Mouse (Mus musculus) liver, embryonic 14.5 days (tissue): ENCODE measurements around the gene Gucd1. TPM values are rescaled to one million over a fixed set of nuclear protein-coding genes. Genes with fewer than 3 reads are reported as not detected.

ENCODE experiments used
- ATAC-seq: fragments of 200-750 bp; cut with Nextera tagmentation; 2 replicates; pipeline ENCODE4 v1.8.0; 2017; ENCODE audit warnings: moderate number of reproducible peaks, mild to moderate bottlenecking, moderate library complexity; ENCODE audit not compliant: insufficient read depth
- DNase-seq, 3 experiments: peaks; one replicate each; pipeline ENCODE4 v3.0.0-alpha.2; 2012 to 2013; ENCODE audit warnings: low read depth in 3 of 3, low spot score in 3 of 3
- H3K27ac ChIP-seq: fragments of 300-500 bp; sonication (generic); 2 replicates; pipeline ENCODE4 v1.5.1; 2014; ENCODE audit warnings: moderate library complexity, mild to moderate bottlenecking, control low read depth, inconsistent platforms
- H3K27me3 ChIP-seq: fragments of 300-500 bp; sonication (generic); 2 replicates; pipeline ENCODE4 v1.6.1; 2014; ENCODE audit warnings: mild to moderate bottlenecking, low read length, moderate library complexity; ENCODE audit not compliant: control insufficient read depth, insufficient read depth
- H3K36me3 ChIP-seq: fragments of 300-500 bp; sonication (generic); replicated peaks from 2 replicates; pipeline ENCODE4 v1.6.1; 2014; ENCODE audit warnings: low read depth; ENCODE audit not compliant: control insufficient read depth, insufficient read depth
- H3K4me1 ChIP-seq, 2 experiments: fragments of 200-500 bp in 1 of 2; fragments of 300-500 bp in 1 of 2; sonication (generic) in 1 of 2; replicated peaks; 2 replicates each; pipeline ENCODE4 v1.6.1; 2012 to 2014; ENCODE audit warnings: antibody characterized with exemption in 1 of 2, inconsistent platforms in 1 of 2, low read length in 1 of 2; ENCODE audit not compliant: control insufficient read depth in 2 of 2, insufficient read depth in 2 of 2
- H3K4me2 ChIP-seq: fragments of 300-500 bp; sonication (generic); 2 replicates; pipeline ENCODE4 v1.6.1; 2014; ENCODE audit warnings: low read depth, mild to moderate bottlenecking, control low read depth, moderate library complexity
- H3K4me3 ChIP-seq, 2 experiments: fragments of 200-500 bp in 1 of 2; fragments of 300-500 bp in 1 of 2; sonication (generic) in 1 of 2; 2 replicates each; pipeline ENCODE4 v1.5.1; 2012 to 2014; ENCODE audit warnings: low read depth in 2 of 2, low read length in 2 of 2, mild to moderate bottlenecking in 2 of 2, control low read depth in 1 of 2, inconsistent platforms in 1 of 2, moderate library complexity in 1 of 2; ENCODE audit not compliant: insufficient read depth in 1 of 2
- H3K9ac ChIP-seq: fragments of 300-500 bp; sonication (generic); replicated peaks from 2 replicates; pipeline ENCODE4 v1.6.1; 2014; ENCODE audit warnings: mild to moderate bottlenecking, control low read depth, moderate library complexity
- H3K9me3 ChIP-seq: fragments of 300-500 bp; sonication (generic); 2 replicates; pipeline ENCODE4 v1.6.1; 2016; ENCODE audit warnings: low read length, mixed read lengths; ENCODE audit not compliant: control insufficient read depth
- CTCF ChIP-seq: IDR thresholded peaks from 2 replicates; pipeline ENCODE4 v1.5.1; 2016; ENCODE audit warnings: antibody characterized with exemption, low read depth, control low read depth
- EP300 ChIP-seq: IDR thresholded peaks from 2 replicates; pipeline ENCODE4 v1.6.1; 2016; ENCODE audit warnings: antibody characterized with exemption, low read depth
- WGBS: fragments of 180-500 bp; shearing (Covaris S2); extraction: QIAGEN DNeasy Blood & Tissue Kit; methylation state at CpG from one replicate; pipeline ENCODE4 v1.1.7; 2014; ENCODE audit not compliant: insufficient replicate concordance; 5-methylcytosine and 5-hydroxymethylcytosine counted together
- polyA plus RNA-seq, 2 experiments: library from polyadenylated mRNA; depleted of rRNA in 1 of 2; stranded (reverse) in 1 of 2; unstranded in 1 of 2; fragments of >200 nt; fragmentation: Nextera tagmentation in 1 of 2; extraction: Ambion mirVana in 1 of 2; gene quantifications; 2 replicates each; pipeline versions ENCODE4 v1.2.1 to v1.2.3; 2012 to 2014

Gene Gucd1
- polyA plus RNA-seq, 2 experiments = 37.3 to 58.5 TPM

- DNase-seq = no peak
- TF ChIP-seq CTCF = no peak
- no peak; the same call in 1 of the 2 replicates for TF ChIP-seq EP300
- Histone ChIP-seq H3K9me3 (no peaks in the 10 kb centered on the region), H3K9ac (no peak overlapping the region), H3K4me2 (no peak overlapping the region), H3K27ac (no peak overlapping the region), H3K27me3 (no peaks in the 10 kb centered on the region), H3K36me3 (no peaks in the 10 kb centered on the region), H3K4me3 (no peak overlapping the region), H3K4me1 (peaks cover 0 to 9% of the 10 kb centered on the region in 2 experiments; a peak in 2 of 4 replicates)
- WGBS = 67% methylated on average over 13 of the region's 13 CpGs
- peak; percentile 34; the same call in 1 of the 2 replicates for ATAC-seq
These were observed 89.4 kb downstream of the Gucd1 start for GRCm38 (mm10) chr10:75428049-75429003.

GRCm38 (mm10) chr10:75424498-75424901 is 93.3 kb downstream of the Gucd1 start:
- H3K4me2 ChIP-seq = no peak overlapping the region
- no peak overlapping the region for H3K9ac ChIP-seq
- DNase-seq (no peak), ATAC-seq (no peak)
- WGBS = 61% methylated on average over 10 of the region's 10 CpGs
- no peaks in the 10 kb centered on the region for H3K9me3 ChIP-seq
- H3K27ac ChIP-seq = no peak overlapping the region
- H3K4me1 ChIP-seq = peaks cover 0 to 7% of the 10 kb centered on the region in 2 experiments; a peak in 2 of 4 replicates
- TF ChIP-seq EP300 (no peak), CTCF (no peak)
- no peaks in the 10 kb centered on the region for H3K27me3 ChIP-seq
- H3K4me3 ChIP-seq = no peak overlapping the region
- no peaks in the 10 kb centered on the region for H3K36me3 ChIP-seq

- Histone ChIP-seq H3K9me3 (no peaks in the 10 kb centered on the region), H3K4me1 (no peaks in the 10 kb centered on the region), H3K27me3 (no peaks in the 10 kb centered on the region), H3K27ac (no peak overlapping the region), H3K9ac (no peak overlapping the region), H3K4me2 (no peak overlapping the region), H3K36me3 (no peaks in the 10 kb centered on the region), H3K4me3 (no peak overlapping the region)
- WGBS = 49% methylated on average over 4 of the region's 4 CpGs
- TF ChIP-seq CTCF (no peak), EP300 (no peak)
- ATAC-seq (no peak), DNase-seq (no peak)
These were observed 99.0 kb downstream of the Gucd1 start for GRCm38 (mm10) chr10:75418747-75419146.

GRCm38 (mm10) chr10:75417363-75418042 is 100.3 kb downstream of the Gucd1 start:
- H3K4me1 ChIP-seq = no peaks in the 10 kb centered on the region; a peak in 1 of 4 replicates
- H3K36me3 ChIP-seq = no peaks in the 10 kb centered on the region
- H3K4me3 ChIP-seq = no peak overlapping the region
- 77% methylated on average over 8 of the region's 8 CpGs for WGBS
- no peak overlapping the region for H3K27ac ChIP-seq
- no peak overlapping the region for H3K4me2 ChIP-seq
- H3K27me3 ChIP-seq = no peaks in the 10 kb centered on the region
- H3K9ac ChIP-seq = no peak overlapping the region
- DNase-seq = no peak
- no peaks in the 10 kb centered on the region for H3K9me3 ChIP-seq
- no peak for ATAC-seq
- no peak for TF ChIP-seq EP300
- TF ChIP-seq CTCF = no peak

GRCm38 (mm10) chr10:75414925-75415324 is 102.8 kb downstream of the Gucd1 start:
- no peak overlapping the region for H3K4me2 ChIP-seq
- ATAC-seq (no peak), DNase-seq (no peak)
- H3K4me3 ChIP-seq = no peak overlapping the region
- no peaks in the 10 kb centered on the region for H3K27me3 ChIP-seq
- no peak overlapping the region for H3K9ac ChIP-seq
- TF ChIP-seq CTCF (no peak), EP300 (no peak)
- no peak overlapping the region for H3K27ac ChIP-seq
- no peaks in the 10 kb centered on the region for H3K9me3 ChIP-seq
- no peaks in the 10 kb centered on the region; a peak in 2 of 4 replicates for H3K4me1 ChIP-seq
- H3K36me3 ChIP-seq = no peaks in the 10 kb centered on the region
- WGBS = 61% methylated on average over 7 of the region's 7 CpGs
